Mouse (Mus musculus) erythroblast, embryonic 14.5 days (primary cell): ENCODE data around the gene Zfp853. TPM values are rescaled to one million over a fixed set of nuclear protein-coding genes. Genes with fewer than 3 reads are reported as not detected.

Experiments
- H3K27me3 ChIP-seq: 2 replicates; pipeline ENCODE4 v1.6.1; 2012; ENCODE audit warnings: inconsistent platforms; ENCODE audit not compliant: control insufficient read depth
- H3K36me3 ChIP-seq: 2 replicates; pipeline ENCODE4 v1.6.1; 2012; ENCODE audit warnings: mild to moderate bottlenecking, inconsistent platforms; ENCODE audit not compliant: control insufficient read depth
- H3K4me1 ChIP-seq: 2 replicates; pipeline ENCODE4 v1.6.1; 2012; ENCODE audit warnings: inconsistent platforms; ENCODE audit not compliant: control insufficient read depth
- H3K4me3 ChIP-seq: replicated peaks from 2 replicates; pipeline ENCODE3; 2012; ENCODE audit warnings: moderate library complexity, mild to moderate bottlenecking, inconsistent platforms
- H3K9me3 ChIP-seq: 2 replicates; pipeline ENCODE4 v1.6.1; 2012; ENCODE audit warnings: low read length, inconsistent platforms, mixed read lengths; ENCODE audit not compliant: control insufficient read depth
- GATA1 ChIP-seq: IDR thresholded peaks from 2 replicates; pipeline ENCODE4 v1.6.1; 2012; ENCODE audit warnings: low read length, inconsistent platforms, mixed read lengths
- TAL1 ChIP-seq: IDR thresholded peaks from 3 replicates; pipeline ENCODE4 v1.6.1; 2012; ENCODE audit warnings: low read length, inconsistent platforms, mixed read lengths
- polyA plus RNA-seq: library from polyadenylated mRNA; stranded (reverse); fragments of >175 nt; gene quantifications from 2 replicates; pipeline ENCODE4 v1.2.3, GENCODE M21; 2012

The Zfp853 gene
- polyA plus RNA-seq, 1 experiment = 0.01 TPM

GRCm38 (mm10) chr5:143315514-143315888, 22.1 kb upstream of the Zfp853 start:
- peaks cover 81% of the 10 kb centered on the region for H3K36me3 ChIP-seq
- TF ChIP-seq TAL1 (no peak), GATA1 (no peak)
- peaks cover 50% of the 10 kb centered on the region for H3K4me1 ChIP-seq
- H3K9me3 ChIP-seq = no peaks in the 10 kb centered on the region
- H3K4me3 ChIP-seq = peak overlapping the region; percentile 87
- H3K27me3 ChIP-seq = no peaks in the 10 kb centered on the region

GRCm38 (mm10) chr5:143314730-143315513, 21.5 kb upstream of the Zfp853 start, which contains the start of gene E130309D02Rik:
TSS of gene E130309D02Rik (minus strand) at chr5:143315360.
- H3K4me1 ChIP-seq = peaks cover 56% of the 10 kb centered on the region
- no peaks in the 10 kb centered on the region for H3K27me3 ChIP-seq
- no peaks in the 10 kb centered on the region for H3K9me3 ChIP-seq
- H3K4me3 ChIP-seq = peak within 1 kb of the TSS; percentile 87
- H3K36me3 ChIP-seq = peaks cover 81% of the 10 kb centered on the region
- TF ChIP-seq TAL1 (no peak), GATA1 (no peak)

GRCm38 (mm10) chr5:143314183-143314729, 20.8 kb upstream of the Zfp853 start:
- H3K9me3 ChIP-seq = no peaks in the 10 kb centered on the region
- peak overlapping the region; percentile 87 for H3K4me3 ChIP-seq
- peaks cover 81% of the 10 kb centered on the region for H3K36me3 ChIP-seq
- peaks cover 63% of the 10 kb centered on the region for H3K4me1 ChIP-seq
- TF ChIP-seq TAL1 = no peak
- no peak for TF ChIP-seq GATA1
- no peaks in the 10 kb centered on the region for H3K27me3 ChIP-seq

- TF ChIP-seq GATA1 = no peak
- TF ChIP-seq TAL1 = no peak
- peaks cover 84% of the 10 kb centered on the region for H3K36me3 ChIP-seq
- no peak overlapping the region for H3K4me3 ChIP-seq
- H3K4me1 ChIP-seq = peaks cover 63% of the 10 kb centered on the region
- no peaks in the 10 kb centered on the region for H3K27me3 ChIP-seq
- no peaks in the 10 kb centered on the region for H3K9me3 ChIP-seq
Observed at GRCm38 (mm10) chr5:143311886-143312285, 18.5 kb upstream of the Zfp853 start.

GRCm38 (mm10) chr5:143309916-143310315, 16.5 kb upstream of the Zfp853 start:
- H3K4me1 ChIP-seq = peaks cover 55% of the 10 kb centered on the region
- H3K27me3 ChIP-seq = no peaks in the 10 kb centered on the region
- TF ChIP-seq GATA1 = no peak
- TF ChIP-seq TAL1 = no peak
- H3K9me3 ChIP-seq = peaks cover 4% of the 10 kb centered on the region; the same call in 1 of the 2 replicates
- H3K4me3 ChIP-seq = no peak overlapping the region
- peaks cover 91% of the 10 kb centered on the region for H3K36me3 ChIP-seq

- H3K36me3 ChIP-seq = peaks cover 98% of the 10 kb centered on the region
Observed at GRCm38 (mm10) chr5:143308825-143309224, 15.4 kb upstream of the Zfp853 start.

GRCm38 (mm10) chr5:143304251-143304650, 10.8 kb upstream of the Zfp853 start:
- Histone ChIP-seq H3K4me1 (peaks cover 7% of the 10 kb centered on the region), H3K27me3 (no peaks in the 10 kb centered on the region), H3K36me3 (peaks cover 98% of the 10 kb centered on the region), H3K9me3 (peaks cover 4% of the 10 kb centered on the region; the same call in 1 of the 2 replicates), H3K4me3 (no peak overlapping the region)
- TF ChIP-seq TAL1 = no peak
- TF ChIP-seq GATA1 = no peak

More at GRCm38 (mm10) chr5:143308825-143309224, 15.4 kb upstream of the Zfp853 start:
- Histone ChIP-seq H3K4me3 (no peak overlapping the region), H3K9me3 (peaks cover 4% of the 10 kb centered on the region; the same call in 1 of the 2 replicates), H3K4me1 (peaks cover 44% of the 10 kb centered on the region), H3K27me3 (no peaks in the 10 kb centered on the region)
- TF ChIP-seq TAL1 = no peak
- no peak for TF ChIP-seq GATA1

GRCm38 (mm10) chr5:143301296-143301695, 7.9 kb upstream of the Zfp853 start:
- H3K4me3 ChIP-seq = no peak overlapping the region
- peaks cover 4% of the 10 kb centered on the region; the same call in 1 of the 2 replicates for H3K9me3 ChIP-seq
- H3K36me3 ChIP-seq = peaks cover 75% of the 10 kb centered on the region
- TF ChIP-seq GATA1 = no peak
- no peak for TF ChIP-seq TAL1
- peaks cover 7% of the 10 kb centered on the region for H3K4me1 ChIP-seq
- H3K27me3 ChIP-seq = no peaks in the 10 kb centered on the region

- no peak for TF ChIP-seq TAL1
- no peak for TF ChIP-seq GATA1
- H3K9me3 ChIP-seq = peaks cover 5% of the 10 kb centered on the region
- peaks cover 59% of the 10 kb centered on the region for H3K36me3 ChIP-seq
- peaks cover 7% of the 10 kb centered on the region for H3K4me1 ChIP-seq
- peaks cover 4% of the 10 kb centered on the region; the same call in 1 of the 2 replicates for H3K27me3 ChIP-seq
- H3K4me3 ChIP-seq = no peak overlapping the region
Observed at GRCm38 (mm10) chr5:143299686-143300085, 6.3 kb upstream of the Zfp853 start.
